Mouse (Mus musculus) MEL (cell line): ENCODE results near the gene Cyp27a1. TPM values are rescaled to one million over a fixed set of nuclear protein-coding genes. Genes with fewer than 3 reads are reported as not detected.

Experiments used
- DNase-seq: peaks from one replicate; pipeline ENCODE4 v3.0.0; 2011; ENCODE audit warnings: low read depth, low spot score
- H3K27ac ChIP-seq: 2 replicates; pipeline ENCODE4 v1.5.1; 2012; ENCODE audit warnings: low read depth, mild to moderate bottlenecking, control low read depth, low read length, moderate library complexity; ENCODE audit not compliant: control insufficient read depth
- H3K27me3 ChIP-seq, 2 experiments: fragments of 150-350 bp in 1 of 2; sonication (generic) in 1 of 2; 2 replicates each; pipeline ENCODE4 v1.6.1; 2012; ENCODE audit warnings: low read length in 2 of 2, mild to moderate bottlenecking in 2 of 2, improper control_type of control experiment in 1 of 2, moderate library complexity in 1 of 2; ENCODE audit not compliant: insufficient read depth in 2 of 2, control insufficient read depth in 1 of 2
- H3K36me3 ChIP-seq, 2 experiments: 2 replicates each; pipeline ENCODE4 v1.6.1; 2012 to 2014; ENCODE audit warnings: low read length in 2 of 2, improper control_type of control experiment in 1 of 2, inconsistent platforms in 1 of 2, mild to moderate bottlenecking in 1 of 2; ENCODE audit not compliant: insufficient read depth in 2 of 2, control insufficient read depth in 1 of 2
- H3K4me1 ChIP-seq, 2 experiments: fragments of 150-350 bp in 1 of 2; sonication (generic) in 1 of 2; 2 replicates each; pipeline ENCODE4 v1.6.1; 2012; ENCODE audit warnings: low read length in 2 of 2, improper control_type of control experiment in 1 of 2, mild to moderate bottlenecking in 1 of 2; ENCODE audit not compliant: insufficient read depth in 2 of 2, control insufficient read depth in 1 of 2
- H3K4me3 ChIP-seq, 2 experiments: fragments of 150-350 bp in 1 of 2; sonication (generic) in 1 of 2; 2 replicates each; pipeline ENCODE4 v1.5.1; 2012; ENCODE audit warnings: low read depth in 2 of 2, low read length in 2 of 2, mild to moderate bottlenecking in 2 of 2, moderate library complexity in 2 of 2, control low read depth in 1 of 2, improper control_type of control experiment in 1 of 2; ENCODE audit not compliant: control insufficient read depth in 1 of 2, insufficient read depth in 1 of 2
- H3K79me2 ChIP-seq: 2 replicates; pipeline ENCODE4 v1.6.1; 2012; ENCODE audit warnings: mild to moderate bottlenecking, low read length, moderate library complexity; ENCODE audit not compliant: control insufficient read depth, poor library complexity, insufficient read depth
- H3K9ac ChIP-seq: 2 replicates; pipeline ENCODE4 v1.6.1; 2012; ENCODE audit warnings: low read depth, mild to moderate bottlenecking, control low read depth, low read length, moderate library complexity; ENCODE audit not compliant: control insufficient read depth, poor library complexity, severe bottlenecking
- H3K9me3 ChIP-seq: fragments of 150-350 bp; sonication (generic); replicated peaks from 2 replicates; pipeline ENCODE4 v1.6.1; 2012; ENCODE audit warnings: mild to moderate bottlenecking, low read length, improper control_type of control experiment, moderate library complexity; ENCODE audit not compliant: insufficient read depth
- BHLHE40 ChIP-seq: IDR thresholded peaks from 2 replicates; pipeline ENCODE4 v1.6.1; 2012; ENCODE audit warnings: low read depth, mild to moderate bottlenecking, inconsistent platforms, low read length, improper control_type of control experiment, borderline replicate concordance
- CHD1 ChIP-seq: IDR thresholded peaks from 2 replicates; pipeline ENCODE4 v1.6.1; 2012; ENCODE audit warnings: low read depth, mild to moderate bottlenecking, inconsistent platforms, low read length, improper control_type of control experiment
- E2F4 ChIP-seq: IDR thresholded peaks from 2 replicates; pipeline ENCODE4 v1.6.1; 2011; ENCODE audit warnings: low read depth, low read length, improper control_type of control experiment, borderline replicate concordance
- ELF1 ChIP-seq: IDR thresholded peaks from 2 replicates; pipeline ENCODE4 v1.6.1; 2014; ENCODE audit warnings: low read depth, mild to moderate bottlenecking, inconsistent platforms, low read length, improper control_type of control experiment, moderate library complexity
- ETS1 ChIP-seq: IDR thresholded peaks from 2 replicates; pipeline ENCODE4 v1.6.1; 2012; ENCODE audit warnings: low read depth, mild to moderate bottlenecking, inconsistent platforms, low read length, improper control_type of control experiment, moderate library complexity
- GABPA ChIP-seq: IDR thresholded peaks from 2 replicates; pipeline ENCODE4 v1.6.1; 2012; ENCODE audit warnings: low read depth, mild to moderate bottlenecking, inconsistent platforms, low read length, improper control_type of control experiment, moderate library complexity
- JUND ChIP-seq: IDR thresholded peaks from 2 replicates; pipeline ENCODE4 v1.6.1; 2011; ENCODE audit warnings: low read depth, mild to moderate bottlenecking, improper control_type of control experiment, low read length
- MAX ChIP-seq: IDR thresholded peaks from 2 replicates; pipeline ENCODE4 v1.6.1; 2011; ENCODE audit warnings: low read length, improper control_type of control experiment
- MEF2A ChIP-seq: IDR thresholded peaks from 2 replicates; pipeline ENCODE4 v1.6.1; 2014; ENCODE audit warnings: low read depth, mild to moderate bottlenecking, inconsistent platforms, low read length, improper control_type of control experiment; ENCODE audit not compliant: poor library complexity, insufficient replicate concordance, severe bottlenecking; ENCODE audit errors: extremely low read depth
- MXI1 ChIP-seq: IDR thresholded peaks from 2 replicates; pipeline ENCODE4 v1.6.1; 2011; ENCODE audit warnings: mild to moderate bottlenecking, low read depth, low read length, improper control_type of control experiment
- MYC ChIP-seq: IDR thresholded peaks from 2 replicates; pipeline ENCODE4 v1.6.1; 2011; ENCODE audit warnings: low read depth, mild to moderate bottlenecking, low read length, improper control_type of control experiment, moderate library complexity
- NELFE ChIP-seq: IDR thresholded peaks from 2 replicates; pipeline ENCODE4 v1.6.1; 2011; ENCODE audit warnings: low read depth, low read length, improper control_type of control experiment
- NRF1 ChIP-seq: IDR thresholded peaks from 2 replicates; pipeline ENCODE4 v1.6.1; 2014; ENCODE audit warnings: low read depth, mild to moderate bottlenecking, inconsistent platforms, low read length, improper control_type of control experiment, moderate library complexity; ENCODE audit not compliant: poor library complexity, insufficient read depth, severe bottlenecking
- POLR2AphosphoS5 ChIP-seq: IDR thresholded peaks from 2 replicates; pipeline ENCODE4 v1.6.1; 2012; ENCODE audit warnings: low read depth, borderline replicate concordance, mild to moderate bottlenecking, inconsistent platforms, low read length, moderate library complexity, mixed read lengths
- RAD21 ChIP-seq: IDR thresholded peaks from 2 replicates; pipeline ENCODE4 v1.6.1; 2011; ENCODE audit warnings: mild to moderate bottlenecking, low read depth, low read length, improper control_type of control experiment
- SIN3A ChIP-seq: IDR thresholded peaks from 2 replicates; pipeline ENCODE4 v1.6.1; 2012; ENCODE audit warnings: low read length, improper control_type of control experiment, inconsistent platforms
- TCF12 ChIP-seq: IDR thresholded peaks from 2 replicates; pipeline ENCODE4 v1.6.1; 2014; ENCODE audit warnings: low read depth, mild to moderate bottlenecking, inconsistent platforms, low read length, improper control_type of control experiment, moderate library complexity
- USF2 ChIP-seq, 2 experiments: IDR thresholded peaks; 2 replicates each; pipeline ENCODE4 v1.6.1; 2011 to 2012; ENCODE audit warnings: improper control_type of control experiment in 2 of 2, low read length in 2 of 2, borderline replicate concordance in 1 of 2, inconsistent platforms in 1 of 2, low read depth in 1 of 2, mild to moderate bottlenecking in 1 of 2; ENCODE audit not compliant: insufficient read depth in 1 of 2
- ZKSCAN1 ChIP-seq: IDR thresholded peaks from 2 replicates; pipeline ENCODE4 v1.6.1; 2012; ENCODE audit warnings: low read depth, mild to moderate bottlenecking, inconsistent platforms, low read length, improper control_type of control experiment, moderate library complexity
- ZMIZ1 ChIP-seq: IDR thresholded peaks from 2 replicates; pipeline ENCODE4 v1.6.1; 2012; ENCODE audit warnings: low read depth, mild to moderate bottlenecking, inconsistent platforms, low read length, improper control_type of control experiment, moderate library complexity
- ZNF384 ChIP-seq: IDR thresholded peaks from 2 replicates; pipeline ENCODE4 v1.6.1; 2012; ENCODE audit warnings: low read depth, mild to moderate bottlenecking, inconsistent platforms, low read length, improper control_type of control experiment
- polyA plus RNA-seq, 2 experiments: library from polyadenylated mRNA; stranded (reverse) in 1 of 2; unstranded in 1 of 2; fragments of >175 nt in 1 of 2; fragments of >200 nt in 1 of 2; gene quantifications; 2 replicates each; pipeline versions ENCODE4 v1.2.1 to v1.2.4; 2012; ENCODE audit warnings: low replicate concordance in 2 of 2, low read depth in 1 of 2; ENCODE audit not compliant: insufficient read length in 2 of 2, insufficient read depth in 1 of 2, missing spikeins in 1 of 2
- total RNA-seq: library from RNA; depleted of rRNA; stranded (reverse); fragments of 300-350 nt; gene quantifications from 2 replicates; pipeline ENCODE4 v1.2.3, GENCODE M21; 2012

Cyp27a1 gene
- total and polyA plus RNA-seq, 3 experiments = not detected

DNA sequence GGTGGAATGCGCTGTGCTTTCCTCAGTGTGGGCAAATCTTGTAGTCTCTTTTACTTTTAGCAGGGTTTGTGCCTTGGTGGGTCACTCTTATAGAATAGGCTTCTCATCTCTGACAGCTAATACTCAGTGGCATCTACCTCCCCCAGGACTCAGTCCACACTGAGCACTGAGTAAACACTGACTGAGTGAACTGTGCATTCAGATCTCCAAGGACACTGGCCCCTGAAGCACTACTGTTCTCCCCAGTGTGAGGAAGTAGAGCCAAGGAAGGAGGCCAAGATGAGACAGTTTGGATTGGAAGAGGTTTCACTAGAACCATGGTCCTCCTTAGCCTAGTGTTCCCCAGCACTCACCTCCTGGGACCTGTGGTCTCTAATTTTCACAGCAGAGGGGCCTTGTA is 15.0 kb upstream of the Cyp27a1 start:
- Histone ChIP-seq H3K4me1 (no peaks in the 10 kb centered on the region), H3K27ac (no peak overlapping the region), H3K36me3 (peaks cover 0 to 10% of the 10 kb centered on the region in 2 experiments; a peak in 2 of 4 replicates), H3K27me3 (no peaks in the 10 kb centered on the region), H3K9me3 (no peaks in the 10 kb centered on the region), H3K79me2 (no peaks in the 10 kb centered on the region), H3K4me3 (no peak overlapping the region), H3K9ac (no peak overlapping the region)
- TF ChIP-seq TCF12 = no peak
- TF ChIP-seq GABPA = no peak
- TF ChIP-seq RAD21 = no peak
- no peak for TF ChIP-seq ZMIZ1
- no peak for TF ChIP-seq ELF1
- TF ChIP-seq E2F4 = no peak
- no peak for TF ChIP-seq JUND
- no peak for TF ChIP-seq ZKSCAN1
- no peak for TF ChIP-seq MAX
- no peak for TF ChIP-seq MEF2A
- no peak for TF ChIP-seq USF2 (IDR thresholded peaks at IDR 0.05; ENCODE audit: borderline replicate concordance in 1 of 2, insufficient read depth in 1 of 2, low read depth in 1 of 2, low read length in 2 of 2)
- no peak for DNase-seq

DNA sequence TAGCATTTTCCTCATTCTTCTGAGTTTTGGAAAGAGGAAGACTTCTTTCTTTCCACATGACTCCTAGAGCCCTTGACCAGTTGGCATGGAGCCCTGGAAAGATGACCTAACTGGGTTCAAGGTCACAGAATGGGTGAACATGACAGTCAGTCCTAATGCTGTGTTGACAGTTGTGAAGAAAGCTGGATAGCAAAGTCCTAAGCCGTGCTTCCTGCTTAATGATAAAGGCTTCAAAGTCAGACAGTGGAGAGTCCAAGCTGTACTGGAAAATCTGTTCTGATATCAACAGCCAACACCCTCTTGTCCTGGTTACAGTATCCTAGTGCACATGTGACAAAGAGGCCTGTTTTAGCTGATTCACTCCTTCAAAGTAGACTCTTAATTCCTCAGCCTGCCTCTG is 14.6 kb upstream of the Cyp27a1 start:
- no peak overlapping the region for H3K9ac ChIP-seq
- no peaks in the 10 kb centered on the region for H3K9me3 ChIP-seq
- no peaks in the 10 kb centered on the region for H3K79me2 ChIP-seq
- peaks cover 0 to 8% of the 10 kb centered on the region in 2 experiments; a peak in 2 of 4 replicates for H3K36me3 ChIP-seq
- no peaks in the 10 kb centered on the region for H3K27me3 ChIP-seq
- H3K4me1 ChIP-seq = no peaks in the 10 kb centered on the region
- H3K27ac ChIP-seq = no peak overlapping the region
- no peak overlapping the region for H3K4me3 ChIP-seq
- DNase-seq = no peak
- TF ChIP-seq MEF2A = no peak
- no peak for TF ChIP-seq MXI1

DNA sequence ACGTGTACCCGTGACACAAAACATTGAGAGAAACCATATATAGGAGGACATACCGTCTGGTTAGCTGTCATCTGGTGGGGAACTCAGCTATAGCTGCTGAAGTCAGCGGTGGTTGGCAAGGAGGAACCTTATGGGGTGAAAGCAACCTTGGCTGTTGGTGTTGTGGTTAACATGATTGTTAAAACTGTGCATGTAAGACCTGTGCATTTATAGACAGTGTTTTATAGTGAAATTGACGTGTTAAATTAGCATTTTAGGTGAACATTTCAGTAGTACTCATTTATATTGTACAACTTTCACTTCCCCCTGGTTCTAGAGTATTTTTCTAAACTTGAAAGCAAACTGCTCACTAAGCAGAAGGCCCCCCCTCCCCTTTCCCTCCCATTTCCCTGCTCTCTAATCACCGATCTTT is 11.2 kb upstream of the Cyp27a1 start:
- H3K9me3 ChIP-seq = no peaks in the 10 kb centered on the region
- peaks cover 0 to 4% of the 10 kb centered on the region in 2 experiments; a peak in 2 of 4 replicates for H3K36me3 ChIP-seq
- H3K79me2 ChIP-seq = no peaks in the 10 kb centered on the region
- TF ChIP-seq MXI1 (no peak), MYC (no peak), GABPA (no peak), ZNF384 (no peak), ETS1 (no peak), CHD1 (no peak), POLR2AphosphoS5 (no peak), SIN3A (no peak), NRF1 (no peak), BHLHE40 (no peak), NELFE (no peak)
- H3K4me1 ChIP-seq = no peaks in the 10 kb centered on the region
- H3K27me3 ChIP-seq = no peaks in the 10 kb centered on the region
- H3K4me3 ChIP-seq = no peak overlapping the region
- DNase-seq = no peak
- H3K9ac ChIP-seq = no peak overlapping the region
- H3K27ac ChIP-seq = no peak overlapping the region
